Mouse (Mus musculus): ENCODE measurements around the gene Dlx6. TPM values are rescaled to one million over a fixed set of nuclear protein-coding genes. Genes with fewer than 3 reads are reported as not detected.

Dlx6 gene
- total RNA-seq, 2 experiments from 2014 or later, result 6.6 to 7.0 TPM

DNA sequence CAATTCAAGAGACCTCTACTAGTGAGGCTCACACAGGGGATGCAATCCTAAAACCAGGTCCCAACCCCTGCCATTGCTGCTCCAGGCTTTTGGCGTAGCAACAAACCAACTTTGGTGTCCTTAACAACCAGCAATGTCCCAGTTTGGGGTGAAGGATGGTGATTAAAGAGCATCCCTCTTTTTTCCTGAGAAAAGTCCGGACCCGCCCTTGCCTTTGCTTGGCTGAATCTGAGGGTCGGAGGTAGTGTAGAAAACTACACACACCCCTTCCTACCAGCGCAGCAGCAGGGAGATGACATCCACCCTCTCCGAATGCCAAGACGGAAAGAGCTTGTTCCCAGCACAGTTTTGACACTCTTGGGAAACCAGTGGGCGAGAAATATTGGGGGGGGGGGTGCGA is 12.5 kb downstream of the Dlx6 start:
- DNase-seq (ENCODE audit: low spot score in 2 of 2), result no peak

- no peak for DNase-seq (ENCODE audit: low spot score in 2 of 2)
Observed at GRCm38 (mm10) chr6:6876231-6876630, 13.1 kb downstream of the Dlx6 start.

GRCm38 (mm10) chr6:6876731-6877130 is 13.6 kb downstream of the Dlx6 start:
- DNase-seq (ENCODE audit: low spot score in 2 of 2), result no peak

- no peak for DNase-seq (ENCODE audit: low spot score in 2 of 2)
Observed at GRCm38 (mm10) chr6:6877346-6877910, 14.3 kb downstream of the Dlx6 start.

- no peak for DNase-seq (ENCODE audit: low spot score in 2 of 2)
Observed at GRCm38 (mm10) chr6:6877981-6878840, 15.1 kb downstream of the Dlx6 start.

GRCm38 (mm10) chr6:6878841-6879291 is 15.7 kb downstream of the Dlx6 start:
- no peak for DNase-seq (ENCODE audit: low spot score in 2 of 2)

GRCm38 (mm10) chr6:6879371-6880325 is 16.5 kb downstream of the Dlx6 start:
- DNase-seq (ENCODE audit: low spot score in 2 of 2), result peak in 1 of 2 experiments; percentile 13

DNA sequence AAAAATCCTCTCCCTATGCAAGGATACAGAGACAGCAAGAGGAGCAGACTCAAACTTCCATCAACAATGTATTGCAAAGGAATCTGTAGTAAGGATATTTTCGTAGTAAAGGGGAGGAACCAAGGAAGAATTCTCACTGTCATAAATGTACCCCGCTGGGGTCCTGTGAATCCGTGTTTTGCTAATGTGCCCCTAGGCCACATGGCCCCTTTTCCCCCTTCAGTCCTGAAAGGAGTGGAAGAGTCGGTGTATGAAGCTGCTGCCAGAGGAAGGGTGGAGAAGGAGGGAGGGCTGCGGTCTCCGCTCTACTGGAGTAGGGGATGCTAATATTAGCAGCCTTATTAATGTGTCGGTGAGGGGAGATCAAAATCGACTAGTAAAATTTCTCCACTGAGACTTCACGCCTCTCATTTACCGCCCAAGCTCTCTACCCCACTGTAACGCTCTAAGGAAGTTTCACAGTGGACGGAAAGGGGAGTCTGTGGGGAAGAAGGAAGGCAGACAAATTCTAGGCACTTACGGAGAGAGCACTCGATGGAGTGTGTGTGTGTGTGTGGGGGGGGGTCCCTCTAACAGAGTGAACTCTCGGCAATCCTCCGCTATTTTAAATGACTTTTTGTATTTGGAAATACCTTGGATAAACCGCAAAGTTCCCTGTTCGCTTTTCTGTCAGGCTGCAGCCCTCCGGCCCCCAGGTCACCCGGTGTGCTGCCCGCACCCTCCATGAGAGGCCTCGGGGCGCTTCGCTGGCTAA is 17.4 kb downstream of the Dlx6 start:
- DNase-seq (ENCODE audit: low spot score in 2 of 2), result no peak

- no peak for DNase-seq (ENCODE audit: low spot score in 2 of 2)
Observed at GRCm38 (mm10) chr6:6881115-6881637, 18.0 kb downstream of the Dlx6 start.

- peak; percentile 41 to 49 for DNase-seq (ENCODE audit: low spot score in 2 of 2)
Observed at GRCm38 (mm10) chr6:6881638-6882190, 18.6 kb downstream of the Dlx6 start, which contains the start of gene Dlx5. Gene Dlx5, minus strand, starts transcription at chr6:6882085.

DNA sequence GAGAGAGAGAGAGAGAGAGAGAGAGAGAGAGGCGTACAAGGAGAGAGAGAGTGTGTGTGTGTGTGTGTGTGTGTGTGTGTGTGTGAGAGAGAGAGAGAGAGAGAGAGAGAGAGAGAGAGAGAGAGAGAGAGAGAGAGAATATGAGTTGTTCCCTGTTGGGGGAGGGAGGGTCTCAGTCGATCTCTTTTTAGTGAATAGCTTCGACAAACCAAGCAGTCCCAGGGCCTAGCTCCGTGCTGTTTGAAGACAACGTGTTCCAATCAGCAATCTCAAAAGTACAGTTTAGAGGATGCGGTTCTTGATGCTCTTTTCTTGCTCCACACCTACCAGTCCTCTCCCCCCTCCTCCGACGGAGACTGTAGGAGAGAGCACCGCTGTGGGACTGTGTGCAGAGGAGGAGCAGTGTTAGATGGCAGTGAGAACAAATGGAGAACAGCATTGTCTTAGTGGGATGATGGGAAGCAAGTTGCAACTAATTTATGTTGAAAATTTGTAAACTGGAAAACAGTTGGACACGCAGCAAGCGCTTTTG is 19.2 kb downstream of the Dlx6 start:
- DNase-seq (ENCODE audit: low spot score in 2 of 2), result peak in 1 of 2 experiments; percentile 15

DNA sequence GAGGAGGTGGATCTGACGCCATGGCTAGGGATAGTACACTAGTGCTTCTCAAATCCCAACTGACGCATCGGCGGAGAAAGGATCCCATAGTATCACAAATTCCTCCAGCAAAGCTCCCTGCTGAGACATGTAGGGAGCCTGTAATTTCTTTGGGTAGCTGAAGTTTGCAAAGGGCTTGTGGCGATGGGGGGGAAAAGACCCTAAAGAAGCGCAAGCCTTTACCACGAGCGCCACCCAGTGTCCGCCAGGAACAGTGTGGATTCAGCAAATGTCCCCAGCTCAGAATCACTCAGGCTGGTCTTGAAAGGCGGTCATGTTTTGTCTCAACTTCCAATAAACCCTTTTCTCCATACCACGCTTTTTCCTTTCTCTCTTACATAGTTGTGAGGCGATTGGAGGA is 21.8 kb downstream of the Dlx6 start:
- peak; percentile 80 to 84 for DNase-seq (ENCODE audit: low spot score in 2 of 2)

DNA sequence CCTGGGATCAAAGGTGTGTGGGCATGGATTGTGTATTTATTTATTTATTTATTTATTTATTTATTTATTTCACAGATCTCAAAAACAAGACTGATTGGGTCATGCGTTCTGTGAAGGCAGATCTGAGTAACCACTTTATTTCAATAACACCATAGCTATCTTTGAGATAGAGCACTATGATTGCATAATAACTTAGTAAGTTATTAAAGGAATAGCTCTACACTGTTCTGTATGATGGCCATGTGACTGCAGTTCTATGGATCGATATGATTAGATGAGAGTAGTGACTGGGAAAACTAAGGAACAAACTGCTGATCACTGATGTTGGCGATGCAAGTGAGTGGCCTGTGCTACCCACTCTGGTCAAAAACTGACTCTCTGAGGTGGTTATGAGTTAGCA is 23.1 kb downstream of the Dlx6 start:
- DNase-seq (ENCODE audit: low spot score in 2 of 2), result no peak

- no peak for DNase-seq (ENCODE audit: low spot score in 2 of 2)
Observed at GRCm38 (mm10) chr6:6890047-6890446, 26.9 kb downstream of the Dlx6 start.

DNA sequence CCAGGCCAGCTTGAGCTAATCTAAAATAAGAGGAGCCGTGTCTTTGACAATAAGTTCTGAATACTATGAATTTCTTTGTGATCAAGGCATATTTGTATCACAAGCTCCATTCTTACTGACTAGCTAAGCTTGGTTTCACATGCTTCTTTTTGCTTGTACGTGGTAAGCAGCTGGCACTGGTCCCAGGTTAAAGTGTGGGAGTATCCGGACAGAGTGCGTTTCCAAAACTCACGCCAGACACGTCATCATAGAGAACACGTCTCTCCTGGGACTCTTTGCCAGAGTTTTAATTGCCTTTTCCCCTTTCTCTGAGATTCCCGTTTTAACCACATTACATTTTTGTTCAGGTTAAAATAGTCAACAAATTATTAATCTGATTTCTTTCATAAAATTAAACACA is 46.5 kb downstream of the Dlx6 start:
- no peak for DNase-seq (ENCODE audit: low spot score in 2 of 2)

DNA sequence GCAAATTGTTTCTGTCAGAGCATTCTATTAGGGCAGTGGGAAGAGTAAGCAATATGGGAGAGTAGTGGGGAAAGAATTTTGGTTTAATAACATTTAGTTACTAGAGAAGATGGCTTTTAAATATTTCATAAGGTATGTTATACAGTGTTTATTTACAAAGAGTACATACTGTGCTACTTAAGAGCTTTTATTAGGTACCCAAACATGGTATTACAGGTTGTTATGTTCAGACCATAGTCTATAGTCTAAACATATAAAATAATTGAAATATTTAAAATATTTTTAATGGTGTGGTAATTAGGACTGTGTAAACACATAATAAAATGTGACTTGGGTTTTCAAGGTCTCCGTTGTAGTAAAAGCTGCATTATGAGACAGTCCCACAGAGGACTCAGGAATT is 51.2 kb downstream of the Dlx6 start:
- DNase-seq (ENCODE audit: low spot score in 2 of 2), result no peak

GRCm38 (mm10) chr6:6914849-6915525 is 51.9 kb downstream of the Dlx6 start:
- DNase-seq (ENCODE audit: low spot score in 2 of 2), result peak; percentile 34 to 35

GRCm38 (mm10) chr6:6915526-6915915 is 52.4 kb downstream of the Dlx6 start:
- DNase-seq (ENCODE audit: low spot score in 2 of 2), result no peak

DNA sequence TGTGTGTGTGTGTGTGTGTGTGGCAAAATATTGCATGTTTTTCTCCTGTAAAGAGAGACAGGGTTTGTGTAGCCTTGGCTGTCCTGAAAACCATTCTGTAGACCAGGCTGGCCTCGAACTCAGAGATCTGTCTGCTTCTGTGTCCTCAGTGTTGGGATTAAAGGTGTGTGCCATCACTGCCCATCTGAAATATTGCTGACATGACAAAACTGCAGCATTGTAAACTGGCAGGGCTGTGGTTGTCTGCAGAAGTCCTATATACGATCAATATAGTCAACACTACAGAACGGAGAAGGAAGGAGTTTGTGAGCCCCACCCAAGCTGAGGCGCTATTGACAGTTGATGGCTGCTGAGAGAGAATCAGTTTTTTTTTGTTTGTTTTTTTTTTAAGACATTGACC is 54.2 kb downstream of the Dlx6 start:
- no peak for DNase-seq (ENCODE audit: low spot score in 2 of 2)
